Mouse (Mus musculus): Measurements from ENCODE around the gene Trir.

The Trir gene

DNA sequence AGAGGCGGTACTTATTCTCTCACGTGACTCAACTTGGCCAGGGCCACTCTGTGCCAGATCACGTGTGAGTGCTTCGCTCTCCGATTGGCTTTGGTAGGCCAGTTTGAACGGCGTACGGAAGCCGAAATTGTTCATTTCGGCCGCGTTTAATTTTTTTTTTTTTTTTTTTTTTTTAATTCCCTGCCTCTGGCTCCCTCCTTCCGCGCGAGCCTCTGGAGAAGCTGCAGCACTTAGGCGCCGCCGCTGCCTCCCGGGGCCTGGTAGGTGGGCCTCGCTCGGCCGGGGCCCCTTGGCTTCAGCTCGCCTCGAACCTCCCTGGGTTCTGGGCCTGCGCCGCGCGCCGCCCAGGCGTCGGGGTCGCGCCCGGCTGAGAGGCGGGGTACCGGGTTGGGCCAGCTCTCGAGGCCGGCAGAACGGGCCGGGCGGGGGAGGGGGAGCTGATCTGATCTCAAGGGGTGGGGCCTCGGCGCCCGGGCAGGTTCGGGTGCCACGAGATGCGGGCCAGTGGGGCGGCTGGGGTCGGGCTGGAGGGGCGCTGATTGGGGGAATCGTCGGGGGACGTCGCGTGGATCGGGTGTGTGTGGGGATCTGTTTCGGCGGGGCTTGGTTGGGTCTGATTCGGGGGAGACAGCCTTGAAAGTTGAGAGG, 10.2 kb downstream of the Trir start, which contains the start of gene Tnpo2:
Gene Tnpo2, plus strand, starts transcription at position 198 of the 648 bp plus-strand sequence.
- peak; percentile 97 for DNase-seq (ENCODE audit: low read depth)

DNA sequence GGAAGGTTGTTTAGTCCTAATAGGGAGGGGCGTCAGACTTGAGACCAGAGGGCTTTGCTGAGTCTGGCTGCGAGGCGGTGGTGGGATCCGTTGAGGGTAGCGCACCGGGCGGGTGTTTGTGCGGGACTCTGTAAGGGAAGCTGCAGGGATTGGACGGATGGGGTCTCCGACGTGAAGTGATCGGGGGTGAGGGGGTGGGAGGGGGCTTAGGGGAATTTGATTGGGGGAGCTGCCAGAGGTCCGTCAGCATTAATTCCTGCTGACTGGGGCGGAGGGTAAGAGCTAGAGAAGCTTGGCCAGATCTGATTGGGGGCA, 10.7 kb downstream of the Trir start:
- no peak for DNase-seq (ENCODE audit: low read depth)

DNA sequence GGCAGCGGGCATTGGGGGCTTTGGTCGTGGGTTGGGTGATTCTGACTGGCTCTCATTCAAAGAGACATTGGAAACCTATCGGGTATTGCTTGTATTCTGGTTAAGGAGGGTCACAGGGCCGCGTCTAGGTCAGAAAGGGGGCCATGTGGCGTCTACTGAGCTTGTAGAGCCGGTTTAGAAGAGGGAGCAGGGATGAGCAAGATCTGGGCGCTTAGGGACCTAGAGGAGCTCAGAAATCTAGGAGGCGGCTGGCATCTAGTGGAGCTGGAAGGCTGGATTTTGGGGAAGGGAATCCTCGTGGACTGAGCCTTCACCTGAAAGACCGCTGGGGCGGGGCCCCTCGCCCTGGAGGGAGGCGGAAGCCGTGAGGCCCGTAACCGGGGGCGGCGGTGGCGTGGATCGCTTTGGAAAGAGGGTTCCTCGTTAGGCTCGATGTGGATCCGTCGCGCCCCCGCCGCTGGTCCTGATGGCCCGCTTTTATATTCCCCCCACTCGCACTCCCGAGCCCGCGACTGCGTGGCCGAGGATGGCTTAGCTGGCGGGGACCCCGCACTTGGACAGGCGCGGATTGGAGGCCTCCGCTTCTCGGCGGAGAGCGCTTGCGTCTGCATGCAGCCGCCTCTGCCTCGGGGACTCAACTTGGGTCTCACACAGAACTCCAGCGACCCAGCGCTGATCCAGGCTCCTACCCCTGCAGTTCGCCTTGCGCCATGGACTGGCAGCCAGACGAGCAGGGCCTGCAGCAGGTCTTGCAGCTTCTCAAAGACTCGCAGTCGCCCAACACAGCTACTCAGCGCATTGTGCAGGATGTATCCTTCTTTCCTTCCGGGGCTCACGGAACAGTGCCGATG, 11.3 kb downstream of the Trir start:
- DNase-seq (ENCODE audit: low read depth) = peak; percentile 64

DNA sequence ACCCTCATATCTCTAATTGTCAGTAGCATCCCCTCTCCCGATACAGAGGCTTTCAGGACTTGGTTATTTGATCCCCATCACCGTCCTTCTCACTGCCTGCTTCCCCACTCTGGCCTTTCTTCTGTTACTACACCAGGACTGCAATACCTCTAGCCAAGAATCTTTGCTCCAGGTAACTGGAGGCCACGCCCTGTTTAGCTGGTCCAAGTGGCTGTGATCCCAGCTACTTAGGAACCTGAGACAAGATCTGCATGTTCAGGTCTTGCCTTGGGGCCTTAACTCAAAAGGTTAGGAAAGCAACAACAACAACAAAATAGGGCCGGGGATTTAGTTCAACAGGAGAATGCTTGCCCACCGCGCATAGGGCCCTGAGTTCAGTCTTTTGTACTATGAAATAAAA, 17.0 kb downstream of the Trir start:
- DNase-seq (ENCODE audit: low read depth) = no peak

DNA sequence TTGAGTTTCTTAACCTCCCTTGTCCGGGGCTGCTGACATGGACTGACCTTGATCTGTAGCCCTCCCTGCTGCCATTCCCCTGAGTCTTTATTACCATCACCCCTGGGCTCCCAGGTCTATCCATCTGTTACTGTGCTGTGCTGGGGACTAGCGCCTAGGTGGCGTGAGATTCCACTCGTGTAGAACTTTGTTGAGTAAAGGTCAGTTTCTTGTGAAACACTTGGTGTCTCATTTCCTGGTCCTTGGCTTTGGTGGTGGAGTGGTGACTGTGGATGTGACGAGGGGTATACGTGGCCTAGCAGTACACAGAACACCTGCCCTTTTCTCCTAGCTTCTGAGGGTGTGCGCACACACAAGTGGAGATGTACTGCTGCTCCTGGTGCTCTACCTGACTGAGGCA, 30.7 kb downstream of the Trir start:
- no peak for DNase-seq (ENCODE audit: low read depth)

DNA sequence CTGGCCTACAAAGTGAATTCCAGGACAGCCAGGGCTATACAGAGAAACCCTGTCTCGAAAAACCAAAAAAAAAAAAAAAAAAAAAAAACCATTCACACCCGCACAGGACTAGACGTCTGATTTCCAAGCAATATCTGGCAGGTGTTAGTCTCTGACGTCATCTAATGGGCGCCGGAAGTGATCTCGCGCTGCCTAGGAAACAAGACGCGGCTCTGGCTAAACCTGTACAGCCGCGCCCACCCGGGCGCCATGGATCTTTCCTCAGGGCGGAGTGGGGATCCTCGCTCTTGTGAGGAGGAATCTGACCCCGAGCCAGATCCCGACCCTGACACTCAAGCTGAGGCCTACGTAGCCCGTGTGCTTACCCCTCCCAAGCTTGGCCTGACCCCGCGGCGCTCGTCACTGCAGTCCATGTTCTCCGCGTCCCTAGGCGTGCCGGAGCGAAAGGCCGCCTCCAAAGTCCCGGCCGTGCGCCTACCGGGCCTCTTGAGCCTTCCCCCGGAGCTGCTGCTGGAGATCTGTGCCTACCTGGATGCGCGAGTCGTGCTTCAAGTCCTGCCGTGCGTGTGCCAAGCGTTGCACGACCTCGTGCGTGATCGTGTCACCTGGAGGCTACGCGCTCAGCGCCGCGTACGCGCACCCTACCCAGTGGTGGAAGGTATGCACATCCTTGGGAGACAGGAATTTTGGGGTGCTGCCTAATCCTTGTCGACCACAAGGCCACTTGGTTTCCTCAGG, 33.4 kb downstream of the Trir start, which contains the start of gene Fbxw9:
Gene Fbxw9, plus strand, starts transcription at position 177 of the 738 bp plus-strand sequence.
- peak; percentile 94 for DNase-seq (ENCODE audit: low read depth)

DNA sequence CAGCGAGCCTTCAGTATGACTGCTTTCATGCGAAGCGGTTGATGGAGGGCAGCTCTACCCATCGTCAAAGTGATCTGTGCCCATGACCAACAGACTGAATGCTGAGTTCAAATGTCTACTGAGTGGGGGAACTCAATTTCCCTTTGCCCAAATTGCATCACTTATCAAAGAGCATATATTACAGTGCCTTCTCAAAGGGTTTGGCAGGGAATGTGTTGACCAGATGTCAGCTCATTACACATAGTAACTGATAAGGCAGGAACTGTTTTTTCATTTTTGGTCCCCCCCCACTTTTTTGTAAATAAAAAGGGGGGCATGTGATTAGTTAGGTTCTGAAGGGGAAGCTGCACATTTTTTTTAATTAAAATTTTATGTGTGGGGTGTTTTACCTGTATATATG, 36.0 kb downstream of the Trir start:
- no peak for DNase-seq (ENCODE audit: low read depth)

DNA sequence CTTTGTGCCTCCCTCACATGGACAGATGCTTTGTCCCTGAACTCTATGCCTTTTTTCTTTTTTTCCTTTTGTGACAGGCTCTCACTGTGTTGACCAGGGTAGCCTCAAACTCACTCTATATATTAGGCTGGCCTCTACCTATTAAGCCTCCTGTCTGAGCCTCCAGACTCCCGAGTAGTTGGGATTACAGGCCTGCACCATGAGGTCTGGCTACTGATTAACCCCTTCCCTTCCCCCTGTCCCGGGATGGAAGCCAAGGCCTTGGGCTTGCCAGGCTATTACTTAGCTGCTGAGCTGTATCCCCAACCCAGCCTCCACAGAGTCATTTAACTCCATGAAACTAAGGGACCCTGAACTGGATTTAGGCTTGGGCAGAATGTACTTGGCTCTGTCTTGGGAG, 38.6 kb downstream of the Trir start:
- peak; percentile 28 for DNase-seq (ENCODE audit: low read depth)

DNA sequence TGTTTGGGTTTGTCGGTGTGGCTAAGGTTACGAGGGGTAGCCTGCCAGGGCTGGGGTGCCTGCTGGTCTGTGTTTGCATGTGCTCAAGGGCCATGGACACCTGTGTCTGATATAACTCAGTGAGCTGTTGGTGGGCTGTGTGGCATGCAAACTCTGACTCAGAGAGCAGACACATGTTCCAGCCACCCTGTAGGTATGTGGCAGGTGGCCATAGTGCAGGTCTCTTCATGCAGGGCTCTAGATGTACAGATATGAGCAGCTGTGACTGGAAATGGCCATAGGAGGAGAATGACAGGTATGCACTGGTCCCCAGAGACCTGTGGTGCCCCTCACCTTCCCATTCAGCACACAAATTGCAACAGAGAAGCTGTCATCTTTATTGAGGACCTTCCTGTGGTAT, 40.5 kb downstream of the Trir start:
- no peak for DNase-seq (ENCODE audit: low read depth)

DNA sequence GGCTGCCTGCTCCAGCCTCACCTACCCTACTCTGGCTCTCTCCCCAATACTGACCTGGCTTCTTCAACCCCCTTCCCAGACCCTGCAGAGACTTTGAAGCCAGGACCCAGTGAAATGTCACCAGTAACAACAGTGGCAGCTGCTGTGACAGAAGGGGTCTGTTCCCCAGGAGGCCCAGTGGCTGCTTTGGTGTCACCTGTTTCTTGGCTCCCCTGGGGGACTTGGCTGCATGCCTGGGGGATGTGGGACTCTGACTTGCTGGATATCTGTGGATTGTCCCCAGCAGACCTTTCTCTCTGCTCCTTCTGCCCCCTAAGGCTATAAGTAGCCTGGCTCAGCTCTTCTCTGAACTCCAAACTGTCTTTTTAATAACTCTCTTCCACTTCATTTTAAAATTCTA, 41.4 kb downstream of the Trir start, which contains the start of gene Gm5741:
Gene Gm5741, minus strand, starts transcription at position 1 of the 400 bp plus-strand sequence.
- DNase-seq (ENCODE audit: low read depth) = no peak

DNA sequence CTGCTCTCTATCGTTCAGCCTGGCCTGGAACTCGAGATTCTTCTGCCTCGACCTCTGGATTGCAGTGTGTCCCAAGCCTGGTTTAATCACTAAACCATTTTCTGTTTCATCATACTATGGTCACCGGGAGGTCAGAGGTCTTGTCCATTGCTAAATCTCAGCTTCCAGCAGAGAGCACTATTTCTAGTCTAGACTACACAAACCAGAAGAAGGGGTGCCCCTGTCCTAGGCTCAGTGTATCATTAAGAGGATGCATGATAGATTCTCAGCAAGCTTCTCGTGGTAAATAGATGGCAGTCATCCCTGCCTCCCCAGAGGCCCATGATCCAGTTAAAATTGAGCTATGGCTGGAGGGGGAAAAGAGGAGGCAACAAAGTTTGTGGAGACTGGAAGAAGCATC, 44.4 kb downstream of the Trir start:
- DNase-seq (ENCODE audit: low read depth) = peak; percentile 62

DNA sequence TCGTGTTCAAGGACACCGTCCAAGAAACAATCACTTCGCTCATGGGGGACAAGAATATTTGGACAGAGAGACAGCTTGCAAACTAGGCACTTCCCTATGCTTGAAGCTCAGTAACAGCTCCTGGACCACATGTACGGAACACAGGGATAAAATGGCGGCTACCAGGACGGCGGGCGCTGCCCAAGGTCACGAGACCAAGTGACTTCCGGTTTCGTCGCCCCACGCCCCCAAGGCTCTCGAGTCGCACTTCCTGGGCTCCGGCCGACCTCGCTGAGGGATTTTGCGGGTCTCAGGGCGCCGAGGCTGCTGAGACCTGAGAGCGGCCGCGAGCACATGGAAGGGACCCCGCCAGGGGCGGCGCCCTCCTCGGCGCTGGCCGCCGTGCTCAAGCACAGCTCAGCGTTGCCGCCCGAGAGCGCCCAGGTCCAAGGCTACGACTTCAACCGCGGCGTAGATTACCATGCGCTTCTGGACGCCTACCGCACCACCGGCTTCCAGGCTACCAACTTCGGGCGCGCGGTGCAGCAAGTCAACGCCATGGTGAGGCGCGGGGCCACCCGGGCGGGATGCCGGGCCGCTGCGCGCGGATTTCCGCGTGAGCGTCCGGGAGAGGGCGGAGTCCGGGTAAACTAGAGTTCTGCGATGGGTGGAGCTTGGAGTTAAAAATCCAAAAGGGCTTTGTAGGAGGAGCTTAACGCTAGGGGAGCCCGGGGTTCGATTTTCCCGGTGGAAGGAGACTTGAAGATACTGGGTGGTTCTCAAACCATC, 45.1 kb downstream of the Trir start, which contains the start of gene Dhps:
Gene Dhps, plus strand, starts transcription at position 244 of the 768 bp plus-strand sequence.
- DNase-seq (ENCODE audit: low read depth) = peak; percentile 95

DNA sequence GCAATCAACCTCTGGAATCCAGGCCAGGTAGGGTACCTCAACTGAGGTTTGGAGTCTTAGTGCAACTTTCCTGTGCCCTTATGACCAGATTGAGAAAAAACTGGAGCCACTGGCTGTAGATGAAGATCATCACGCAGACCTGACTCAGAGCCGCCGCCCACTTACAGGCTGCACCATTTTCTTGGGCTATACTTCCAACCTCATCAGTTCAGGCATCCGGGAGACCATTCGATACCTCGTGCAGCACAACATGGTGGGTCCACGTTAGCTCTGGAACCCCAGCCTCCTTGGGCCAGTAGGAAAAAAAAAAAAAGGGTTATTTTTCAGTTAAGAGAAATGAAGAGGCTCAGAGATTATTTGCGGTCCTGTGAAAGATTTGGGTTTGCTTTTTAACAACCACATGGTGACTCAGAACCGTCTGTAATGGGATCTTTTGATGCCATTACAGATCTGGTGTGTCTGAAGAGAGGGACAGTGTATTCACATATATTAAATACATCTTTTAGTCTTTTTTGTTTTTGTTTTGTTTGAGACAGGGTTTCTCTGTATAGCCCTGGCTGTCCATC, 45.8 kb downstream of the Trir start:
- DNase-seq (ENCODE audit: low read depth) = peak; percentile 63

DNA sequence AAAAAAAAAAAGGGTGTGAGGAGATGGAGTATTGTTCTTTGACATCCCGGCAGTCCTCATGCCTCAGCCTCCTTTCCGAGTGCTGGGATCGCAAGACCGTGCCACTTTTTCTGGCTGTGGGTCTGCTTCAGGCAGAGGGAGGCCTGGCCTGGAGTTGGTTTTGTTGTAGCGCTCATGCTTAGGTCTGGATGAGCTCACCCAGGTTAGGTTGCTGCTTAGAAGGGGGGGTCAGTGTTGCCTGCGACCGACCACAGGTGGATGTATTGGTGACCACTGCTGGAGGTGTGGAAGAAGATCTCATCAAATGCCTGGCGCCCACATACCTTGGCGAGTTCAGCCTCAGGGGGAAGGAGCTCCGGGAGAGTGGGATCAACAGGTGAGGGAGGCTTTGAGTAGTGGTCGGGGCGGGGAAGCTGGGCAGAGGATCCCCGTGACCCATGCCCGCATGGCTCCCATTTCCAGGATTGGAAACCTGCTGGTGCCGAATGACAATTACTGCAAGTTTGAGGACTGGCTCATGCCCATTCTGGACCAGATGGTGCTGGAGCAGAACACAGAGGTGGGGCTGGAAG, 46.5 kb downstream of the Trir start:
- DNase-seq (ENCODE audit: low read depth) = no peak

DNA sequence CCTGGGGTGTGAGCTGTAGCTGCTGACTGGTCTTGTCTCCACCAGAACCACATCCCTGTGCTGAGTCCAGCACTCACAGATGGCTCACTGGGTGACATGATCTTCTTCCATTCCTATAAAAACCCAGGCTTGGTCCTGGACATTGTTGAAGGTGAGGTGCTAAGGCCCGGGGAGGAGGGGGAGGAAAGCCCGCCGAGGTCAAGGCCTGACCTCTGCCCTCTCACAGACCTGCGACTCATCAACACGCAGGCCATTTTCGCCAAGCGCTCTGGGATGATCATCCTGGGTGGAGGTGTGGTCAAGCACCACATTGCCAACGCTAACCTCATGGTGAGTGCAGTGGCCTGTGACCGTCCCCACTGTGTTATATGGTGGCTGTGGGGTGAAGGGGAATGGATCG, 47.5 kb downstream of the Trir start:
- DNase-seq (ENCODE audit: low read depth) = no peak

DNA sequence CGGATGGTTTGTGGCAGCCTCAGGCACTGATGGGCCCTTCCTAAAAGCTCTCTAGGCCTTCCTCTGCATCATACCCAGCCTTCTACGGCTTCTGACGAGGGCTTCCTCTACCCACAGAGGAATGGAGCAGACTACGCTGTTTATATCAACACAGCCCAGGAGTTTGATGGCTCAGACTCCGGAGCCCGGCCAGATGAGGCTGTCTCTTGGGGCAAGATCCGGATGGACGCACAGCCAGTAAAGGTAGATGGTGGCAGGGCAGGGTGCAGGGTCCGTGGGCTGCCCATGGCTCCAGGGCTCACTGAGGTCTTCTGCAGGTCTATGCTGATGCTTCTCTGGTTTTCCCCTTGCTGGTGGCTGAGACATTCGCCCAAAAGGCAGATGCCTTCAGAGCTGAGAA, 48.0 kb downstream of the Trir start:
- DNase-seq (ENCODE audit: low read depth) = no peak

DNA sequence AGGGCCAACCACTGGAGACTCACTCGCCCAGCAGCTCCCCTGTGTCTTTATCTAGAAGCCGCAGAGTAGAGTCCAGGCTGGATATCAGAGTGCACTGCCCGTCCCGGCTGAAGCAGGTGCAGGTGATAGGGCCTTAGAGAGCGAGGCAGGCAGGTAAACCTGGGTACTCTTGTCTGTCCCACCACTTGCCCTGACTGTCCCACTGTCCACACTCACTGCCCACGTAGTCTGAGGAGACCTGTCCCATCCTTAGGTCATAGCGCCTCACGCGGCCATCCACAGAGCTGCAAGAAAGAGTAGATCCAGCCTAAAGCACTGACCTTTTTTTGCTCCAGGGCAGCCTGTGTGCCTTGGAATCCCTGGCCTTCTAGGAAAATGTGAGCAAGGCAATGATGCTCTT, 49.4 kb downstream of the Trir start:
- DNase-seq (ENCODE audit: low read depth) = peak; percentile 74

DNA sequence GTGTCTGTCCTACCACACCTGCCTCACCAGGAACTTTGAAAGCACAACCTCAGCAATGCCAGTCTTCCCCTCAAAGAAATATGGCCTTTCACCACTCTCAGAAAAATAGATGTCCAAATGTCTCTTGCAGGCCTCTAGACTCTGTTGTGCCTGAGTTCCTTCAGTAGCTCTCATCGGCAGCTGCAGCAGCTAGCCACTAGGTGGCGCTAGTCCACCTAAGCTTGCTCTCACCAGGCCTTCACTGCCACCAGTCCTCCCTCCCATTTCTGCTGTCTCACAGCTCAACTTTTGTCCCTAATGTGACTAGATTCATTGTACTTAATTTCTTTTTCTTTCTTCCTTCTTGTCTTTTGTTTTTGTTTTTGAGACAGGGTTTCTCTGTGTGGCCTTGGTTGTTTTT, 50.4 kb downstream of the Trir start:
- DNase-seq (ENCODE audit: low read depth) = peak; percentile 93

Measured in NIH3T3 (cell line).